ENCODE assay signal across 29 mouse cellular contexts in the genomic region with DNA sequence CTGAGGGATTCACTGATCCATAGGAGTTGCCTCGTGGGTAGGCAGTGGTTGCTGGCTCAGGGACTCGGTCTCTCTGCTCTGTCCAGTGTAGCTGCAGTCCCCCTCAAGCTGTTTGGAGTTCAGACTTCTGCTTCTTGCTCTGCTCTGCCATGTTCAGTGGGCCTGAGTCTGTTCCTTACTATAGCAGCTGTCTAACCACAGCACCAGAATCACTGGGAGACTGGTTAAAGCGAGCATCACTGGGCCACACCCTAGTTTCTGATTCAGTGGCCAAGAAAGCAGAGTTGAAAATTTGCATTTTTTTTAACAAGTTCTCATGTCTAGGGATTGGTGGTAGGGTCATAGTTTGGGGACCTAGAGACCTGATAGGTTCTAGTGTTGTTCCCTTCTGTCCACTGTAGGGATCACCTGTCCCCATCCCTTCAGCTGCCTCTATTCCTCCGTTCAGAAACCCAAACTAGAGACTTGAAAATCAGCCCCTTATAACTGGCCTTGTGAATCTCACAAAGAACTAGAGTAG. TPM values are rescaled to one million over a fixed set of nuclear protein-coding genes. Genes with fewer than 3 reads are reported as not detected.
A peak's percentile ranks its signal among the peaks of the same experiment; 100 is the strongest.
DNase-seq lines count a peak whose midpoint lies in the region; ATAC-seq and TF ChIP-seq lines count a peak whose summit lies in the region.
"Had no signal": no experiment of that assay in that cellular context is flagged by ENCODE, and none has a peak within 500 bp of the region (broad histone marks: within the 10 kb centered on the region; RNA-seq: fewer than 3 reads in every experiment).

No protein-coding gene starts in this region.

- H3K9me3 ChIP-seq in CH12.LX (replicated peaks; ENCODE audit: low read length), result no peaks in the 10 kb centered on the region
- H3K9me3 ChIP-seq in hindbrain, embryonic 16.5 days (ENCODE audit: control insufficient read depth, low read length), result no peaks in the 10 kb centered on the region
- H3K9me3 ChIP-seq: embryonic facial prominence, embryonic 12.5 days; heart, embryonic 12.5 days; midbrain, embryonic 12.5 days had no signal

- no peaks in the 10 kb centered on the region for H3K79me2 ChIP-seq in CH12.LX (replicated peaks; ENCODE audit: control insufficient read depth, extremely low read depth, insufficient read depth, poor library complexity, severe bottlenecking)

- TF ChIP-seq EP300 in CH12.LX (IDR thresholded peaks at IDR 0.05; ENCODE audit: low read length), result no peak

- H3K36me3 ChIP-seq in CH12.LX (replicated peaks in 1 of 2; ENCODE audit: control insufficient read depth in 1 of 2, insufficient read depth in 1 of 2, low read length in 1 of 2), result no peaks in the 10 kb centered on the region
- H3K36me3 ChIP-seq in hindbrain, embryonic 16.5 days (ENCODE audit: control insufficient read depth, insufficient read depth, low read length), result no peaks in the 10 kb centered on the region
- H3K36me3 ChIP-seq: embryonic facial prominence, embryonic 12.5 days; heart, embryonic 12.5 days; midbrain, embryonic 12.5 days had no signal

- H3K27ac ChIP-seq in CH12.LX (ENCODE audit: insufficient read depth, low read depth), result no peak overlapping the region
- H3K27ac ChIP-seq in hindbrain, embryonic 16.5 days (ENCODE audit: low read depth, low read length), result no peak overlapping the region
- H3K27ac ChIP-seq: embryonic facial prominence, embryonic 12.5 days; heart, adult 2 months; liver, embryonic 14.5 days; midbrain, embryonic 12.5 days; stomach, postnatal 0 days had no signal

- WGBS in hindbrain, embryonic 16.5 days, result 86% methylated on average over 4 of the region's 4 CpGs

- H3K4me3 ChIP-seq in CH12.LX (replicated peaks in 1 of 3; ENCODE audit: low read depth in 2 of 3, low read length in 2 of 3, poor library complexity in 1 of 3), result no peak overlapping the region
- H3K4me3 ChIP-seq in hindbrain, embryonic 16.5 days (ENCODE audit: low read length), result no peak overlapping the region
- H3K4me3 ChIP-seq: embryonic facial prominence, embryonic 12.5 days; heart, adult 2 months; heart, embryonic 12.5 days; midbrain, embryonic 12.5 days had no signal

- no peak for TF ChIP-seq POLR2A in CH12.LX (IDR thresholded peaks at IDR 0.05; ENCODE audit: low read depth, low read length)

- peak; percentile 38 for ATAC-seq in megakaryocyte, adult 5-6 weeks (ENCODE audit: poor library complexity, severe bottlenecking)
- ATAC-seq in hindbrain, embryonic 16.5 days, result no peak
- ATAC-seq: forebrain, embryonic 14.5 days; intestine, postnatal 0 days had no signal

- H3K27me3 ChIP-seq in CH12.LX (replicated peaks), result no peaks in the 10 kb centered on the region
- no peaks in the 10 kb centered on the region for H3K27me3 ChIP-seq in hindbrain, embryonic 16.5 days (replicated peaks; ENCODE audit: control insufficient read depth, insufficient read depth, low read length)
- H3K27me3 ChIP-seq: embryonic facial prominence, embryonic 12.5 days; heart, embryonic 12.5 days; midbrain, embryonic 12.5 days had no signal

- no peak overlapping the region for H3K9ac ChIP-seq in CH12.LX (ENCODE audit: insufficient read depth, low read depth)
- H3K9ac ChIP-seq in hindbrain, embryonic 16.5 days (ENCODE audit: low read depth, low read length), result no peak overlapping the region
- H3K9ac ChIP-seq: embryonic facial prominence, embryonic 12.5 days; heart, embryonic 12.5 days; liver, embryonic 14.5 days; midbrain, embryonic 12.5 days had no signal

- dilution Hi-C loops in CH12.LX (cut with MboI; ENCODE audit: extremely low pct_ligation_motif_present, extremely low pct_unique_long_range_greater_than_20kb, low sequenced_read_pairs), result no loop called here

- intact Hi-C loops in heart, postnatal 25 days (cut with DNase I), result no loop called here

- TF ChIP-seq RAD21 in CH12.LX (IDR thresholded peaks at IDR 0.05; ENCODE audit: low read depth, low read length), result no peak

- H3K4me1 ChIP-seq in CH12.LX (ENCODE audit: control insufficient read depth in 1 of 2, insufficient read depth in 2 of 2), result peaks cover 4 to 39% of the 10 kb centered on the region in 2 experiments
- no peaks in the 10 kb centered on the region for H3K4me1 ChIP-seq in hindbrain, embryonic 16.5 days (ENCODE audit: control insufficient read depth, insufficient read depth, low read depth, low read length)
- H3K4me1 ChIP-seq: embryonic facial prominence, embryonic 12.5 days; midbrain, embryonic 12.5 days had no signal

- no peak for TF ChIP-seq CTCF in CH12.LX (conservative IDR thresholded peaks at IDR 0.05 in 1 of 2, IDR thresholded peaks at IDR 0.05 in 1 of 2; ENCODE audit: low read depth in 2 of 2, low read length in 2 of 2)

- DNase-seq in heart, adult 11 months, result peak; percentile 66
- no peak for DNase-seq in heart, postnatal 25 days (ENCODE audit: low spot score)
- DNase-seq in CH12.LX (ENCODE audit: extremely low read depth), result peak; percentile 41
- peak; percentile 76 to 80 for DNase-seq in spleen, postnatal 36 days (ENCODE audit: low spot score in 2 of 2)
- no peak for DNase-seq in neural tube, embryonic 10.5 days (ENCODE audit: extremely low spot score, low spot score)
- no peak for DNase-seq in thymus, adult 18-20 months
- DNase-seq: adrenal gland, postnatal 25 days; cerebellum, adult 2 months; cerebellum, postnatal 36 days; embryo, embryonic 11 days; gastrocnemius, postnatal 25 days; heart, adult 2 months; kidney, postnatal 14 days; layer of hippocampus, adult 9-11 months; liver; lung, adult 2 months; lung, postnatal 14 days; right cerebral cortex, postnatal 25 days; thymus, adult 2 months; thymus, postnatal 36 days had no signal

- no peak overlapping the region for H3K4me2 ChIP-seq in CH12.LX (ENCODE audit: insufficient read depth, low read depth, poor library complexity, severe bottlenecking)
- no peak overlapping the region for H3K4me2 ChIP-seq in hindbrain, embryonic 16.5 days (ENCODE audit: low read length)
- H3K4me2 ChIP-seq: embryonic facial prominence, embryonic 12.5 days; heart, embryonic 12.5 days; midbrain, embryonic 12.5 days had no signal

- in situ Hi-C loops in CH12.LX (cut with MboI; ENCODE audit: low pct_ligation_motif_present, low pct_unique_long_range_greater_than_20kb, low sequenced_read_pairs), result no loop called here

TF ChIP-seq in CH12.LX, 34 proteins besides CTCF, POLR2A, EP300 and RAD21:
- TF ChIP-seq MYC (IDR thresholded peaks at IDR 0.05; ENCODE audit: low read depth, low read length), result no peak
- no peak for TF ChIP-seq JUND (conservative IDR thresholded peaks at IDR 0.05; ENCODE audit: low read depth, low read length)
- TF ChIP-seq NRF1 (IDR thresholded peaks at IDR 0.05; ENCODE audit: low read depth, low read length), result no peak
- TF ChIP-seq JUN (IDR thresholded peaks at IDR 0.05; ENCODE audit: insufficient read depth, low read depth, low read length), result no peak
- TF ChIP-seq PAX5 (IDR thresholded peaks at IDR 0.05; ENCODE audit: low read length), result no peak
- TF ChIP-seq ZC3H11A (IDR thresholded peaks at IDR 0.05; ENCODE audit: low read depth, low read length), result no peak
- TF ChIP-seq HCFC1 (IDR thresholded peaks at IDR 0.05; ENCODE audit: low read depth, low read length), result no peak
- TF ChIP-seq MAFK (IDR thresholded peaks at IDR 0.05; ENCODE audit: insufficient replicate concordance, low read length), result no peak
- TF ChIP-seq CHD2 (IDR thresholded peaks at IDR 0.05; ENCODE audit: low read length), result no peak
- TF ChIP-seq POLR2AphosphoS2 (IDR thresholded peaks at IDR 0.05; ENCODE audit: low read depth, low read length), result no peak
- TF ChIP-seq MEF2A (IDR thresholded peaks at IDR 0.05; ENCODE audit: borderline replicate concordance, low read depth, low read length), result no peak
- no peak for TF ChIP-seq USF1 (IDR thresholded peaks at IDR 0.05; ENCODE audit: low read depth, low read length)
- no peak for TF ChIP-seq ELF1 (IDR thresholded peaks at IDR 0.05; ENCODE audit: low read depth, low read length)
- TF ChIP-seq CHD1 (IDR thresholded peaks at IDR 0.05; ENCODE audit: low read depth, low read length), result no peak

RNA-seq across cellular contexts. Expression of gene Ccnj, which starts 9.7 kb away (rescaled TPM):
- 1 to 10 TPM; 5.2 to 5.3 TPM for total RNA-seq in heart, postnatal 25 days (2021)
- total RNA-seq in CH12.LX (2012; rRNA removed) (4.2 and 4.3 TPM in 2 replicates), CH12.LX (2014; rRNA removed) (4.2 and 4.7 TPM in 2 replicates)
- 7.5 and 8.6 TPM in 2 replicates for polyA plus RNA-seq in CH12.LX (2012; ENCODE audit: insufficient read length, low read depth)
- 1.7 and 3.6 TPM in 2 replicates for total RNA-seq in megakaryocyte, adult 5-6 weeks (2015)
- total RNA-seq in megakaryocyte, adult 5-6 weeks (2017), result 3.8 and 7.4 TPM in 2 replicates
- polyA plus RNA-seq in hindbrain, embryonic 16.5 days (2015; fragmentation: Nextera tagmentation; extraction: Ambion mirVana), result 11.9 and 15.2 TPM in 2 replicates

Comparison
In these comparisons a context has a peak if more than half of its experiments do, and no peak if none do; other contexts are left out.
1. DNase-seq: peak in heart, adult 11 months (single experiment), CH12.LX (single experiment) and spleen, postnatal 36 days (2 of 2); none in heart, postnatal 25 days (single experiment), neural tube, embryonic 10.5 days (single experiment) and thymus, adult 18-20 months (0 of 2).